Mouse (Mus musculus) kidney, postnatal 36 days (tissue): ENCODE data around the gene Tpp1.
"Not testable (repeated sequence)": the region's sequence is repeated elsewhere in the genome, so short reads cannot be mapped to it uniquely, and the experiment has no call there.

Experiments used
- DNase-seq, 2 experiments: peaks; one replicate each; pipeline ENCODE4 v3.0.0; 2021 to 2022; ENCODE audit warnings: mixed read lengths in 2 of 2

Gene Tpp1

DNA sequence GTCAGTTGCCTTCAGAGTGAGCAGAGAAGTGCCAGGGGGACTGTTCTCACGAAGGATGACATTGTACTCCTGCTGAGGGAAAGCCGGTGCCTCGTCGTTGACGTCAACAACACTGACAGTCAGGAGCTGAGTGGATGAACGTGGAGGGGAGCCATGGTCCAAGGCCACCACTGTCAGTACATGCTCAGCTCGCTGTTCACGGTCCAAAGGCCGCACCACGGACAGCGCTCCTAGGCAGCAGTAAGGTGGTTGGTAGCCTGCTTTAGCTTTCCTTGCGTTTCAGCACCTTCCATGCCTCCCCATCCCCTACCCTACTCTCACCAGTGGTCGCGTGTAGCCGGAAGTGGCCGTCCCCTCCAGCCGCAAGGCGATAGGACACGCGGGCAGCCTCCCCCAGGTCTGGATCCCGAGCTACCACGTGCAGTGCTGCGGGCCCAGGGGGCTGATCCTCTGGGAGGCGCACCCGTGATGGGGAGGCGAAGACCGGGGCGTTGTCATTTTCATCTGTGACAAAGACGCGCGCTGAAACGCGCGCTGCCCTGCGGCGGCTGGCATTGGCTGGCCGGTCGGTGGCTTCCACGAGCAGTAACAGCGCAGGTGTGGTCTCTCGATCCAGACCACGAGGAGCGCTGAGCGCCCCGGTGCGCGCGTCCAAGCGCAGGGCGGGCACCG, 9.9 kb upstream of the Tpp1 start:
- DNase-seq = peak in 1 of 2 experiments; percentile 38

DNA sequence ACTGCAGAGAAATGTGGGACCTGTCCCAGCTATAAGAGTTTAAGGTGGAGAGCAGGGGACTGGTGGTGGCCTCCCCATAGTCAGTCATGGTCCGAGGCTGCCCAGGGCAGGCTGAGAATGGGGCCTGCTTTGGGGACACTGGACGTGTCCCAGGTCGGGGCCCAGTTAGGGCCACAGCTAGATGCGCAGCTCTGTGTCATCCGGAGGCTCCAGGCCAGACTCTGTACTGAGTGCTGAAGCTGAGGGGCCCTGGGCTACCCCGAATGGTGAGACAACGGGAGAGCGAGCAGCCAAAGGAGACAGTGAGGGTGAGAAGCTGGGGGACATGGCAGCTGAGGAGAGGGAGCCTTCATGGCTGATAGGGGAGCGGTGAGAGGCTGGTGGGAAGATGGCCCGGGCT, 1.2 kb upstream of the Tpp1 start:
- DNase-seq = no peak

DNA sequence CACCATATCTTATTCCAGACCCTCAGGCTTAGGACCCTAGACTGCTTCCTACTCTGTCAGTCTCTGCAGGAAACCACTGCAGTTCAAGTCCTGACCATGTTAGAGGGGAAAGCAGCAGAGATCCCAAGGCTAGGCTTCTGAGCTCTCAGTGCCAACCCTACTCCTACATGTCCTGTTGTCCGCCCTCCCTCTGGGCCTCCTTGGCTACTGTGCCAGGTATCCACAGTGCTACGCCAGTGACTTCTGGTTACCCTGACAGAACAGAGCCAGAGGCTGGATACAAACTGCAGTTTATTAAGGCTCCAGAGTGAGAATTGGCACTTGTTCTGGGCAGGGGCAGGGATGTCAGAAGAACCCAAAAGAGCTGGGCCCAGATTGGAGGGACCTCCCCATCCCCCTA, 681 bp upstream of the Tpp1 start:
- DNase-seq = no peak

DNA sequence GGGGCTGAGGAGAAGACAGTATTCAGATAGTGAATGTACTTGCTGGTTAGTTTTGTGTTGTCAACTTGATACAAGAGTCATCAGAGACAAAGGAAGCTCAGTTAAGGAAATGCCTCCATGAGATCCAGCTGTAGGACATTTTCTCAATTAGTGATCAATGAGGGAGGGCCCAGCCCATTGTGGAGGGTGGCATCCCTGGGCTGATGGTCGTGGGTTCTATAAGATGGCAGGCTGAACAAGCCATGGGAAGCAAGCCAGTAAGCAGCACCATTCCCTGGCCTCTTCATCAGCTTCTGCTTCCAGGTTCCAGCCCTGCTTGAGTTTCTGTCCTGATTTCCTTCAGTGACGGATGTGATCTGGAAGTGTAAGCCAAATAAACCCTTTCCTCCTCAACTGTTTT, 4.3 kb downstream of the Tpp1 start:
- no peak for DNase-seq

DNA sequence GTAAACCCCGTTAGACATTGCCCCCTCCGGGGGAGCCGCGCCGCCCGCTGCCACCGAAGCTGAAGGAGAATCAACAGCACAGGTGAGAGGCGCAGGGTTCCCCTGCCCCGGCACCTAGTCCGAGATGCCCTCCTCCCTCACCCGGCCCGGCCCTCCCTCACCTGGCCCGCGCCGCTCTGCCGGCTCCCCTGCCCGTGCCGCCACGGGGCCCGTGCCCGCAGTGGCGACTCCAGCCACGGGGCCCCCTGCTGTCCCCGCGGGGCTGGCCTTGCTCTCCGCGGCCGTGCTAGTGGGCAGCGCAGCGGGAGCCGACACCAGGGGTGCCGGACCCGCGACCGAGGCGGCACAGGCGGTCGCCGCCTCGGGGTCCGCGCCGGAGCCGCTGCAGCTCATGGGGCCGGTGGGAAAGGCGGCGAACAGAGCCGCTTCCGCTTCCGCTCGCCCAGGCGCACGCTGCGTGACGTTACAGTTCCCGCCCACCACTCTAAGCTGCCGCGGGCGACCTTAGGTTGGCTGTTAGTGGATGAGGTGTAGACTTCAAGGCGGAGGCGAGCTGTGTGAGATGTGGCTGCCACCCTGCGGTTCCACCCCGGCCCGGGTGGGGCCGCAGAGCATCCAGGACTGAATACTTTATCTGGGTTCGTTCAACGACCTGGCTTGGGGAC, 8.0 kb downstream of the Tpp1 start, which contains the start of gene Taf10:
Gene Taf10, minus strand, starts transcription at position 436 of the 665 bp plus-strand sequence.
- DNase-seq = peak; percentile 91 to 93

DNA sequence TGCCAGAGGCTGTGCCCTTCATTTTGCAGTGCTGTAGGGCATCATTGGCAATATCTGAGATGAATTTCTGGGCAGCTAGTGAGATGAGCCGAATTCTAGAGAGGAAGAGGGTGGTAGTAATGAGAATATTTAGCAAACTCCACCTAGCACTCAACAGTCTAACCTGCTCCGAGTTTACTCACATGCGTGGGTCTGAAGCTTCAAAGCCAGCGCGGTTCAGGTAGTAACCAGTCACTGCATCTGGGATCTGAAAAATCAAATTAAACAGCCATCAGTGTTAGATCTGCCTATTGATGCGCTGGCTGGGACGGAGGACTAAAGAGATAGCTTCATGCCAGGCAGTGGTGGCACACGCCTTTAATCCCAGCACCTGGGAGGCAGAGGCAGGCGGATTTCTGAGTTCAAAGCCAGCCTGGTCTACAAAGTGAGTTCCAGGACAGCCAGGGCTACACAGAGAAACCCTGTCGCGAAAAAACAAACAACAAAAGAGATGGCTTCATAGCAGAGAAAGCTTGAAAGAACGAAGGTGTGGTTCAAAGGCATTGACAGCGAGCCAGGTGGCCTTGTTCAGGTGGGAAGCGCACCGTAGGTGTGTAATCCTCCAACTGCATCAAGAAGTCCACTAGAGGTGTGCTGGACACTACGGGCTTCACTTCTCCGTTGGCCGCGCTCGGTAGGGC, 8.6 kb downstream of the Tpp1 start:
- DNase-seq = not testable (repeated sequence)

DNA sequence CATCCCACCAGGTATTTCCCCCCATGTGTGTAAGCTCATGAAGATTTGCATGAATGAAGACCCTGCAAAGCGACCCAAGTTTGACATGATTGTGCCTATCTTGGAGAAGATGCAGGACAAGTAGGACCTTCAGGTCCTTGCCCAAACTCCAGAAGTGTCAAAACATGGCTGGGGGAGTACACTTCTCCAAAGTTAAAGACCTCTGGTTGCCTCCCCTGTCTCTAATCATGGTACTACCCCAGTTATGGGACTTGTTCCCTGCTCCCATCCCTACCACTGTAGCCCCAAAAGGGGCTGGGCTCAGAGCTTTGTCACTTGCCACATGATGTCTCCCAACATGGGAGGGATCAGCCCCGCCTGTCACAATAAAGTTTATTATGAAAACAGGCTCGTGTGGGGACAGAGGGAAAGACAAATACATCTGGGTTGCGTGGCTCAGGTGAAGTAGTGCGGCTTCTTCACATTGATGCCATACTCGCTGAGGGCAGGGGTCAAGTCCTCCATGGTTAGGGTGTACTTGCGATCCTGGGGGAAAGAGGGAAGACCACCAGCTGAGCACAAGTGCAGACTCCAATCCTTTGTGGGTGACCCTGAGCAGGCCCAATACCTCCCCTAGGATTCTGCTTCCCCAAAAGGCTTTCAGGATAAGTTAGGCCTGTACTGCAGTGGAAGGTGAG, 9.4 kb downstream of the Tpp1 start:
- not testable (repeated sequence) for DNase-seq

DNA sequence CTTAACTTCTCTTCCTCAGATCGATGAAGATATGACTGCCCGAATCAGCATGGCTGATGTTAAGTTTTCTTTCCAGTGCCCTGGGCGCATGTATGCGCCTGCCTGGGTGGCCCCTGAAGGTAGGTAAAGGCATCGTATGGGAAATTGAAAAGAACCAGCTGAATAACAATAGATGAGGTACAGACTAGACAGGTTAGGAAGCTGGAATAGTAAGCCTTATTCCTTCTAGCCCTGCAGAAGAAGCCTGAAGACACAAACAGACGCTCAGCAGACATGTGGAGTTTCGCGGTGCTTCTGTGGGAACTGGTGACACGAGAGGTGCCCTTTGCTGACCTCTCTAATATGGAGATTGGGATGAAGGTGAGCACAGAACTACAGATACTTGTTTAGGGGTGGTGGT, 10.1 kb downstream of the Tpp1 start:
- DNase-seq = no peak

DNA sequence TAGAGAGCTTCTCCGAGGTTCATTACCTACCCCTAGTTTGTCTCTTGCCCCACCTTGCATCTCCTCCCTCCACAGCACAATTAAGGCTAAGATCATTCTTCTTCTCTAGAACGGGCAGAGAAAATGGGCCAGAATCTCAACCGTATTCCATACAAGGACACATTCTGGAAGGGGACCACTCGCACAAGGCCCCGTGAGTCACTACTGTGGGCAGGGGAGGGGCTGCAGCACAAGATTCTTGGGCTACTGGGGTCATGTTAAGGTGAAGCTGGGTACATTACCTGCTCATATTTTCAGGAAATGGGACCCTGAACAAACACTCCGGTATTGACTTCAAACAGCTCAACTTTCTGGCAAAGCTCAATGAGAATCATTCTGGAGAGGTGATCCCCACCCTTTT, 11.2 kb downstream of the Tpp1 start:
- DNase-seq = no peak

DNA sequence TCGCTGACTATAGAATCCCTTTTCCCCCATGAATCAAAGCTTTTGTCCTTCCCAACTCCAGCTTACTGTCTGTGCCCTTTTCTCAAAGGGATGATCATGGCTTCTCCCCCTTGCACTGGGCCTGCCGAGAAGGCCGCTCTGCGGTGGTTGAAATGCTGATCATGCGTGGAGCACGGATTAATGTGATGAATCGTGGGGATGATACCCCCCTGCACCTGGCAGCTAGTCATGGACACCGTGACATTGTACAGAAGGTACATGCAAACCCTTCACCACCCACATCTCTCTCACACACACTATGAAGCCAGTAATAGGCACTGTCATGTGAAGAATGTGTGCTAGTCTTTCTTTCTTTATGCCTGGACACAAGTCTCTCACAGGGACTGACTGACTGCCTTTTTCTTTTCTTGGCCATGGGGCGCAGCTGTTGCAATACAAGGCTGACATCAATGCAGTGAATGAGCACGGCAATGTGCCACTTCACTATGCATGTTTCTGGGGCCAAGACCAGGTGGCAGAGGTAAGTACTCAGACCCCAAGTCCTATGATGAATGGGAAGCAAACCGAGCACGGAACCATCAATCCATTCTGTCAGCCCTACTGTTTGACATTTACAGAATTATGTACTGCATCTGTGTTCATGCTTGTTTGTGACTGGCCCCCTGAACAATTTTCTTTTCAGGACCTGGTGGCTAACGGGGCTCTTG, 11.8 kb downstream of the Tpp1 start:
- DNase-seq = no peak

DNA sequence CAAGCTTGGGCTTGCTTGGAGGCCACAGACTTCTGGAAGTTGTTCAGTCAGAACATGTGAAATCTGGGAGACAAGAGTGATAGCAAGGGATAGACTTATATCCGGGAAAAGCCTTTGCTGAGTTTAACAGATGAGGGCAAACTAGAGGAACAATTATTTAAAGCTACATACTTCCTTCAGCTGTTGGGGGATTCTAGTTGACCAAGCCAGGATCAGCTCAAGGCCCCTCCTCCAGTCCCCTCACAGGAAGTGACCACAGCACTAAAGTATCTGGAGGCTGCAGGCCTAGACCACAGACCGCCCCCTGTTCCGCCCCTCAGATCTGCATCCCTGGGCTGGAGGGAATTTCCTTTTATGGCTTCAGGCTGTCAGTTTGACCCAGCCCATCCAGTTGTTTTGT, 13.1 kb downstream of the Tpp1 start:
- peak; percentile 78 to 82 for DNase-seq

DNA sequence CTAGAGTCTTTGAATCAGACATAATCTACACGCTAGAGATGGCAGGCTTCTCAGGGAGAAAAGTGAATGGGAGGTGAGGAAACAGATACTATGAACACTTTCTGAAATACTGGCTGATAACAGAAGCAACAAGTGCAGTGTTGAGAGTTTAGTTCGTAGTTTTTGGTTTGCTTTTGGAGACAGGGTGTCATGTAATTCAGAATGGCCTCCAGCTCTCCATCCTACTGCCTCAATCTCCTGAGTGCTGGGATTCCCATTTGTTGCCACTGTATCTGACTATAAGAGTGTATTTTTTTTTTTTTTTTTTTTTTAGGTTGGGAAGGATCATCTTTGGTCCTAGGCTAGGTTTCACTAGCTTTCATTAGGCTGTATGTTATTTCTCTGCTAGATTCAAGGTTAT, 13.7 kb downstream of the Tpp1 start:
- no peak for DNase-seq

DNA sequence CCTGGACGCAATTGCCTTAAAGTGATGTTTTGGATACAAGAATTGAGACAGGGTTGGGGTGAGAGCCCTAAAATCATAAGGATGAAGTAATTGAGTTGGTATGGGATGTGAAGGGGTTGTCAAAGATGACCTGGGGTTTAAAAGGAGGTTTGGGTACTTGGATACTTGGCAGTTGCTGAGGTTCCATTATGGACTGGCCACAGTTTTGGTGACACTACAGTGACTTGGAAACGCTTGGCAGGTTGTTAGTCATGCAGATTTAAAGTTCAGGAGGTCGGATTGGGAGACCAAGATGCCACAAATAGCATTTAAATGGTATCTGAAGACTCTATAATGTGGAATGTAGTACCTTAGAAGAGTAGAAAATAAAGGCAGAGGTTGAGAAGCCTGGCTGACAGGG, 14.4 kb downstream of the Tpp1 start:
- no peak for DNase-seq

DNA sequence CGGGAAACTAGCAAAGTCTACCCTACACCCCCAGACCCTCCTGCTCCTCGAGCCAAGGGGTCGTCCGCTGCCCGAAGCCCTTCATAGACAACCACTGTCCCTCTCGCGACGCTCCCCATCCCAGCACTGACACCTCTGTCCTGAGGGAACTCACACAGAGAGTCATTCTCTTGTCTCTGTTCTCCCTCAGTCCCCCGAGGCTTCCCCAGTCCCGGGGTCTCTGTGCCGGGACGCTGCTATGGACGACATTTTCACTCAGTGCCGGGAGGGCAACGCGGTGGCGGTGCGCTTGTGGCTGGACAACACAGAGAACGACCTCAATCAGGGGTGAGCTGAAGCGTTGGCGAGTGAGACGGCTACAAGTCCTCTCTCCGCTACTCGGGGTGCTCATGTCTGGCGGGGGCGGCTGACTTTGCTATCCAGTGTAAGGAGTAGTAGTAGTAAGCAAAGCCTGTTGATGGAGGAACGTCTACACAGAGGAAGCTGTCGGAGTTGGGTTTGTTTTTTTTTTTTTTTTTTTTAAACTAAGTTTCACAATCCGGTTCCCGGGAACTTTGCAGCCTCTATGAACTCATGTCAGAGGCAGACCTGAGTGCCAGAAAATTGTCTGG, 15.0 kb downstream of the Tpp1 start, which contains the start of gene Rrp8:
Gene Rrp8, minus strand, starts transcription at position 475 of the 611 bp plus-strand sequence.
- DNase-seq = peak; percentile 32 to 66

DNA sequence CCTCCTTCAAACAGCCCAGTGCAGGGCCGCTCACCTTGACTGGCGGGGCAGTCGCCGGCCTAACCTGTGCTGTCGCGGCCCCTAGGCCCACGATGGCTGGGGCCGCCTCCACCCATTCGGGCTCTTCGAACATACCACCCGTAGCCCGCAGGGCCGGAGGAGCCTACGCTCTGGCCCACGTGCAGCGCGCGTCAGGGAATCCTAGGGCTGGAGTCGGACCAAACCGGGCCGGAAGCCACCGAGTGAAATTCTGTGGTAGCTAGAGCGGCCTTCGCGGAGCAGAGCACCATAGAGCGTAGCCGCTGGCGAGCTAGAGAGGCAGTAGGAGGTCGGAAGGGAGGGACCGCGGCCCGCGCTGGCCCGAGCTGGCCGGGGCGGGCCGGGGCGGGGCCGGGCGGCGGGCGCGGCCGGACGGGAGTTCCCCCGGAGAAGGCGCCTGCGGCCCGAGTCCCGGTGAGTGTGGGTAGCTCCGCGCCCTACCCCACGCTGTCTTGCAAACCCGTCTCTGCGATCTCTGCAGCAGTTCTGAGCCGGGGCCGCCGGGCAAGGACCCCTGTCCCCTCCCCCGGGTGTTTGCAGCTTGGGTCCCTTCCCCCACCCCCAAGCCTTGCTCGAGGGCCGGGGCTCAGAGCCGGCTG, 15.7 kb downstream of the Tpp1 start, which contains the start of gene Ilk:
Gene Ilk, plus strand, starts transcription at position 329 of the 638 bp plus-strand sequence.
- DNase-seq = peak; percentile 95 to 96

DNA sequence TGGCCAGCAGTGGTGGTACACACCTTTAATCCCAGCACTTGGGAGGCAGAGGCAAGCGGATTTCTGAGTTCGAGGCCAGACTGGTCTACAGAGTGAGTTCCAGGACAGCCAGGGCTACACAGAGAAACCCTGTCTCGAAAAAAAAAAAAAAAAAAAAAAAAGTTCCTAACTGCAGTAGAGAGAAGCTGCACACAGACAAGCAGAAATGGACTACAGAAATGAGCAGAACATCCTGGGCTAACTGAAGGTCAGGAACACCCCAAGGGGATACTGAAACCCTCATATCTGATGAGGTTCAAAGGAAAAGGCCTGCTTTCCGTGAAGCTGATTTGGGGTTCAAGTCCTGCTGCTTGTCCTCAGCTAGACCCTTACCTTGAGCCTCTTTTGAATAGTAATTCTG, 16.6 kb downstream of the Tpp1 start:
- not testable (repeated sequence) for DNase-seq

DNA sequence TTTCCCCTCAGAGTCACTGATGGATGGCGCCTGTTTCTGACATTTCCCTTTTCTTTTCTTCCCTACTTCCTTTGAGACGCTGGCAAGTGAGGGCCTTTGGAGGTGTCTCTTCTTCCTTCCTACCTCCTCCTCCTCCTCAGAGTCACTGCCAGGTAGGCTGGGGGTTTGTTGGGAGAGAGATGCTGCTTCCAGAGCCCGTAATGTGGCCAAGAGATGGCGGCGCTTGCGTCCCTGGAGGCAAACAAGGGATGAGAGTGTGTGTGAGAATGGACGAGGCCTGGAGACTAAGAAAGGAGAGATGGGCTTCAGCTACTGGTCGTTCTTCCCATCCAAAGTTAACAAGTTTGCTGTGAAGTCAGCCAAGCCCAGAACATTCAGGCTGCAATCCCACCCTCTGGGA, 17.2 kb downstream of the Tpp1 start:
- no peak for DNase-seq

DNA sequence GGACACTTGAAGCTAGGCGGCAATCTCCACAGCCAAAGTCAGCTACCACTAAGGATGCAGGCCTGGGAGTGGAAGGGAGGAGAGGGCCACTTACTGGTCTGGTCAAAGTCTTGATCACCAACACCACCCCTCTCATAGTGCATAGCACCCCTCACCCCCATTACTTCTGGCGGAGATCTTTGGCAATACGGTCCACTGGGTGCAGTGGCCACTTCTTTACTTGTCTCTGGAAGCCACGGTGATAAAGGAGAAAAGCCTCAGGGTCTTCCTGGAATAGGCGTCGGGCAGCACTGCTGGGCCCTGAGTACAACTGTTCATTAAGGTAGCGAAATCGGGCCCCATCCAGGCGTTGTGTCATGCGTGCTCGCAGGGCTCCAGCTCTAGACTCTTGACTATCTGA, 18.2 kb downstream of the Tpp1 start:
- DNase-seq = no peak

DNA sequence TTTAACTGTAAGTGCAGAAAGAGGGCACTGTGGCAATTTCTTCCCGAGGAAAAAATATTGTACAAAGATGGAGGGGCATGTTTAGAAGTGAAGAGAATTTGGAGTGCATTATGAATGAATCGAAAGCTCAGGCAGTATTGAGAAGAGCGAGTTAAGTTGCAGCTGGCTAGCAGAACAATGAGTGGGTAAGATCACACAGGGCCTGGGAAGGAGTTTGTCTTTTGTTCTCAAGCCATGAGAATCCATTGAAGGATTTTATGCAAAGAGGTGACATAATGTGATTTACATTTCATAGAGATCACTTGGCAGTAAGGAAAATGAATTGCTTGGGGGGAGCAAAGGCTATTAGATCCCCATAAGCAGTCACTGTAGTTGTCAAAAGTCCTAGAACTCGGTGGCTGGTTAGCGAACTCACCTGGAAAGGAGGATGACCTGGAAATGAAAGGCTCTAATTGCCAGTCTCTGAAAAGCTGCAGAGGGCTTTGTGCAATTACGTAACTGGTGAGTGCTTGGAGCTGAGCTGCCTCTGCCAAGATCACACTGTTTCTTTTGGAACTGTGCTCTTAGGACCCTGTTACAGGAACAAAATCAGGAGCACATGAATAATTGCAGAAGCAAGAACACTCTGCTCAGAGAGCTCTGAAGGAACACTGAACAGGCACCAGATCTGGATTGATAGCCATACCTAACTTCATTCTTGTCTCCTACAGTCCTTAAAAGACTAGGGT, 23.2 kb downstream of the Tpp1 start:
- peak in 1 of 2 experiments; percentile 14 for DNase-seq

DNA sequence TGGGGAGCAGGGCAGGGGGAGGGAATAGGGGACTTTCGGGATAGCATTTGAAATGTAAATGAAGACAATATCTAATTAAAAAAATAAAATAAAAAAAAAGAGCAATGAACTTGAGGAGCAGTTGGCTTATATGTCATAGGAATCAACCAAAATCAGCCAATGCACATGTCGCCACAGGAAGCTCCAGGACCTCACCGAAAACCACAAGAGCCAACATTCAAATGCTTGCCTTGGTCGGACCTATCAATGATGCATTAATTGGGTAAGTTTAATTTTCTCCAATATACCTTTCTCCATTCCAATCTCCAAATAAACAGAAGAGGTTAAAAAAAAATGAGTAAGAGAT, 25.1 kb downstream of the Tpp1 start:
- DNase-seq = no peak
